Comparison of ENCODE assay signal across 8 mouse cellular contexts in genomic region chr10:81377793-81378552, GRCm38 (mm10). TPM values are rescaled to one million over a fixed set of nuclear protein-coding genes. Genes with fewer than 3 reads are reported as not detected.
DNase-seq lines count a peak whose midpoint lies in the region; ATAC-seq and TF ChIP-seq lines count a peak whose summit lies in the region.

Fzr1 (minus strand) TSS chr10:81378516.

- peak within 1 kb of the TSS; percentile 29 for H3K27ac ChIP-seq in CH12.LX (ENCODE audit: insufficient read depth, low read depth)
- peak within 1 kb of the TSS; percentile 74 for H3K27ac ChIP-seq in limb, embryonic 12.5 days

- peaks cover 36% of the 10 kb centered on the region for H3K79me2 ChIP-seq in CH12.LX (replicated peaks; ENCODE audit: control insufficient read depth, extremely low read depth, insufficient read depth, poor library complexity, severe bottlenecking)

- WGBS in limb, embryonic 12.5 days, result under 1% methylated on average over 59 of the region's 59 CpGs

- TF ChIP-seq POLR2A in CH12.LX (IDR thresholded peaks at IDR 0.05; ENCODE audit: low read depth, low read length), result peak; percentile 64

- H3K36me3 ChIP-seq in CH12.LX (replicated peaks in 1 of 2; ENCODE audit: control insufficient read depth in 1 of 2, insufficient read depth in 1 of 2, low read length in 1 of 2), result peaks cover 18 to 24% of the 10 kb centered on the region in 2 experiments
- H3K36me3 ChIP-seq in limb, embryonic 12.5 days, result peaks cover 35% of the 10 kb centered on the region

- H3K9ac ChIP-seq in CH12.LX (ENCODE audit: insufficient read depth, low read depth), result peak within 1 kb of the TSS; percentile 90
- H3K9ac ChIP-seq in limb, embryonic 12.5 days (replicated peaks), result peak within 1 kb of the TSS; percentile 90

- intact Hi-C loops in heart, postnatal 14 days (cut with DNase I), result loop anchor here (2.0 kb wide), 1 partner anchor 19 kb away; no protein-coding TSS in a partner anchor

- H3K9me3 ChIP-seq in CH12.LX (replicated peaks; ENCODE audit: low read length), result no peaks in the 10 kb centered on the region
- H3K9me3 ChIP-seq in limb, embryonic 12.5 days, result no peaks in the 10 kb centered on the region

- no peak for ATAC-seq in erythroblast, adult 5-6 weeks (replicated peaks; ENCODE audit: low FRiP score, poor library complexity, severe bottlenecking)
- ATAC-seq in limb, embryonic 12.5 days (ENCODE audit: insufficient number of reproducible peaks, insufficient read depth, low FRiP score, low TSS enrichment, low read depth), result peak; percentile 38
- ATAC-seq in neutrophil, adult 5-6 weeks (ENCODE audit: extremely low read depth, insufficient number of reproducible peaks, low FRiP score, poor library complexity, severe bottlenecking), result no peak

- H3K27me3 ChIP-seq in CH12.LX (replicated peaks), result no peaks in the 10 kb centered on the region
- no peaks in the 10 kb centered on the region for H3K27me3 ChIP-seq in limb, embryonic 12.5 days

- peaks cover 5 to 42% of the 10 kb centered on the region in 2 experiments; a peak in 3 of 4 replicates for H3K4me1 ChIP-seq in CH12.LX (ENCODE audit: control insufficient read depth in 1 of 2, insufficient read depth in 2 of 2)
- H3K4me1 ChIP-seq in limb, embryonic 12.5 days (replicated peaks), result peaks cover 25% of the 10 kb centered on the region

- peak within 1 kb of the TSS; percentile 94 for H3K4me2 ChIP-seq in CH12.LX (ENCODE audit: insufficient read depth, low read depth, poor library complexity, severe bottlenecking)
- peak within 1 kb of the TSS; percentile 90 for H3K4me2 ChIP-seq in limb, embryonic 12.5 days

- TF ChIP-seq RAD21 in CH12.LX (IDR thresholded peaks at IDR 0.05; ENCODE audit: low read depth, low read length), result no peak

- H3K4me3 ChIP-seq in CH12.LX (replicated peaks in 1 of 3; ENCODE audit: low read depth in 2 of 3, low read length in 2 of 3, poor library complexity in 1 of 3), result peak within 1 kb of the TSS; percentile 75 to 97 (median 90)
- peak within 1 kb of the TSS; percentile 84 for H3K4me3 ChIP-seq in limb, embryonic 12.5 days (replicated peaks)

- DNase-seq in cerebellum, adult 9-11 months, result peak; percentile 72
- DNase-seq in cerebellum, postnatal 25 days, result no peak
- DNase-seq in CH12.LX (ENCODE audit: extremely low read depth), result no peak
- no peak for DNase-seq in heart, postnatal 14 days
- DNase-seq in thymus, postnatal 36 days, result no peak

- TF ChIP-seq EP300 in CH12.LX (IDR thresholded peaks at IDR 0.05; ENCODE audit: low read length), result no peak

- no peak for TF ChIP-seq CTCF in CH12.LX (conservative IDR thresholded peaks at IDR 0.05 in 1 of 2, IDR thresholded peaks at IDR 0.05 in 1 of 2; ENCODE audit: low read depth in 2 of 2, low read length in 2 of 2)

- in situ Hi-C loops in CH12.LX (cut with MboI; ENCODE audit: low pct_ligation_motif_present, low pct_unique_long_range_greater_than_20kb, low sequenced_read_pairs), result no loop called here

- dilution Hi-C loops in CH12.LX (cut with MboI; ENCODE audit: extremely low pct_ligation_motif_present, extremely low pct_unique_long_range_greater_than_20kb, low sequenced_read_pairs), result no loop called here

TF ChIP-seq in CH12.LX, 34 proteins besides CTCF, POLR2A, EP300 and RAD21:
- TF ChIP-seq JUND (conservative IDR thresholded peaks at IDR 0.05; ENCODE audit: low read depth, low read length) (no peak), ELF1 (IDR thresholded peaks at IDR 0.05; ENCODE audit: low read depth, low read length) (no peak), BHLHE40 (IDR thresholded peaks at IDR 0.05; ENCODE audit: low read depth, low read length) (no peak), NELFE (IDR thresholded peaks at IDR 0.05; ENCODE audit: low read depth, low read length) (peak; percentile 11), E2F4 (IDR thresholded peaks at IDR 0.05; ENCODE audit: insufficient replicate concordance, low read depth, low read length) (no peak)

RNA-seq across cellular contexts. Expression of gene Fzr1, which starts in this region (rescaled TPM):
- total RNA-seq in CH12.LX (2012; rRNA removed), result 38.8 and 44.5 TPM in 2 replicates
- total RNA-seq in CH12.LX (2014; rRNA removed), result 29.5 and 33.1 TPM in 2 replicates
- 67.7 and 75.4 TPM in 2 replicates for polyA plus RNA-seq in CH12.LX (2012; ENCODE audit: insufficient read length, low read depth)
- total RNA-seq in erythroblast, adult 5-6 weeks (2015; ENCODE audit: low replicate concordance), result 286 and 325 TPM in 2 replicates
- total RNA-seq in erythroblast, adult 5-6 weeks (2017; ENCODE audit: low replicate concordance), result 463 and 486 TPM in 2 replicates
- total RNA-seq in heart, postnatal 14 days (2021), result 10 to 100 TPM; 30.5 to 32.7 TPM
- polyA plus RNA-seq in limb, embryonic 12.5 days (2016; fragmentation: Nextera tagmentation; extraction: Ambion mirVana), result 136 and 137 TPM in 2 replicates
- 16.5 and 16.8 TPM in 2 replicates for total RNA-seq in neutrophil, adult 5-6 weeks (2017)

Comparison
In these comparisons a context has a peak if more than half of its experiments do, and no peak if none do; other contexts are left out.
1. RNA of gene Fzr1 (total RNA-seq): 286 to 486 TPM in erythroblast, adult 5-6 weeks; 29.5 to 44.5 TPM in CH12.LX, 30.5 to 32.7 TPM in heart, postnatal 14 days and 16.5 to 16.8 TPM in neutrophil, adult 5-6 weeks; every median in the first group is over 4 times any median in the second.